Mouse (Mus musculus): ENCODE measurements around the gene Rbm12.
A peak's percentile ranks its signal among the peaks of the same experiment; 100 is the strongest.
"Not testable (repeated sequence)": the region's sequence is repeated elsewhere in the genome, so short reads cannot be mapped to it uniquely, and the experiment has no call there.

Rbm12 gene

GRCm38 (mm10) chr2:156111358-156112079 lies at the start of gene Rbm12, which contains the start of gene Cpne1:
Gene Rbm12, minus strand, starts transcription at chr2:156111978.
Gene Cpne1, minus strand, starts transcription at chr2:156111965.
- DNase-seq (ENCODE audit: low spot score in 2 of 2): peak; percentile 84 to 91

DNA sequence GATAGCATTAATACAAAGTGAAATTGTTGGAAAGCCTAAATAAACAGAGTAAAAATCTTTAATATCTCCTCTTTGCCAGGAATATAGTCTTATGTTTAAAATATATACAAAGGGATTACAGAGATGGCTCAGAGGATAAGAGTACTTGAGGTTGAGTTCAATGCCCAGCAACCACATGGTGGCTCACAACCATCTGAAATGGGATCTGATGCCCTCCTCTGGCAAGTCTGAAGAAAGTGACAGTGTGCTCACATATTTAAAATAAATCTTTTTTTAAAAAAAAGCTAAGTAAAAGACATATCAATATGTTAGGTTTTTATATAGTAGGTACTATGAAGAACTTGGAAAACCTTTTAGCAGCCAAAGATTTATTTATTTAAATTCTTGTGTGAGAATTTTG lies 39.8 kb upstream of the Rbm12 start:
- no peak for DNase-seq (ENCODE audit: low spot score in 2 of 2)

DNA sequence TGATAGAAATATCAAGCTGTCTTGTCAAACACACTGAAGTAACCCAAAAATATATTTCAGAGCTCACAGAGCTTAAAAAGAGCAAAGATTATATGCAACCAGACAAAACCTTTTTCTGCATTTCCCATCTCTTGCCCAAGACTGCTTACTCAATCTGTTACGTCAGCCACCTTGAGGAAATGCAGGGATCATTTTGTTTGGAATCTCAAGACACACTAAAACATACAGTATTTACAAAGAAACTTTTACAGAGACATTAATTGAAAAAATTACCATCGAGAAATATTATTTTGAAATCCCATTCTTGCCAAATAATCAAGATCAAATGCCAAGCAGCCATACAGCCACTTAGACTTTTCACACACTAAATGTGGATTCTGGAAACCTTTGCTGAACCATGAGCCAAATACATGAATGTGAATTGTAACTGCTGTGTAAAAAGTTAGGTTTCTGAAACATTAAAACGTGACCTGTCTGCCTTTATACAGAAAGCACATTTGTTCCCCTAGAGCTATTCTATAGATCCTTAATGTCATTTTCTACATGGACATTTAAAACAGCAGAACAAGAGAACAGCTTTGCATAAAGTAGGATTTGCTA lies 35.6 kb upstream of the Rbm12 start:
- no peak for DNase-seq (ENCODE audit: low spot score in 2 of 2)

DNA sequence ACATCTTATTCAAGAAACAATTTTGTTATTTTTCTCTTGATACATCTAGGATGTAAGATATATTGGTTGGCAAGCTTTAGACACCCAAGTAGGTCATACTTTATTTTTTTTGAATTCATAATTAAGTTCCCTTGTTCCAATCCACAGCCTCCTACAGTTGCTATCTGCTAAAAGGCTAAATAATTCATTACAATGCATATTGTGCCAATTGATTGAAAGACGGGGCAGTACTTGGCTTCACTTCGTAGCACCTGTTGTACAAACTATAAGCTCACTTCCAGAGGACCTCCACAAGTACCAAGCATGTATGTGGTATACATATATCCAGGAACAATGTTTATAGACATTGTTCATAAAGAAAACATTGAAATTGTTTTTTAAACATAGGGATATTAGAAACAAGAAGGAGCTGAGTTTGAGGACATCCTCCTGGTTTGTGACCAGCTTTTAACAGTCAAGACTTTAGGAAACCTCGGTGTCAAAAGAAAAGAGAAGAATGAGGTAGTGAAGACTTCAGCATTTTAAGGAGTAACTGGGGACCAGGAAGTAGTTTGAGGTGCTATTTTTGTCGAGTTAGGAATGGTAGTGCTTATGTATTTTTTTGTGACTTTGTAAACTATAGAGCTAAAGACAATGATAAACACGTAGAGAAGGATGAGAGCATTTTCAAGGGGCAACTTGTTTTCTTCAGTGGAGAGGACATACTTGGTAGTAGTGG lies 34.7 kb upstream of the Rbm12 start:
- no peak for DNase-seq (ENCODE audit: low spot score in 2 of 2)

GRCm38 (mm10) chr2:156145486-156146130 lies 33.8 kb upstream of the Rbm12 start:
- no peak for DNase-seq (ENCODE audit: low spot score in 2 of 2)

DNA sequence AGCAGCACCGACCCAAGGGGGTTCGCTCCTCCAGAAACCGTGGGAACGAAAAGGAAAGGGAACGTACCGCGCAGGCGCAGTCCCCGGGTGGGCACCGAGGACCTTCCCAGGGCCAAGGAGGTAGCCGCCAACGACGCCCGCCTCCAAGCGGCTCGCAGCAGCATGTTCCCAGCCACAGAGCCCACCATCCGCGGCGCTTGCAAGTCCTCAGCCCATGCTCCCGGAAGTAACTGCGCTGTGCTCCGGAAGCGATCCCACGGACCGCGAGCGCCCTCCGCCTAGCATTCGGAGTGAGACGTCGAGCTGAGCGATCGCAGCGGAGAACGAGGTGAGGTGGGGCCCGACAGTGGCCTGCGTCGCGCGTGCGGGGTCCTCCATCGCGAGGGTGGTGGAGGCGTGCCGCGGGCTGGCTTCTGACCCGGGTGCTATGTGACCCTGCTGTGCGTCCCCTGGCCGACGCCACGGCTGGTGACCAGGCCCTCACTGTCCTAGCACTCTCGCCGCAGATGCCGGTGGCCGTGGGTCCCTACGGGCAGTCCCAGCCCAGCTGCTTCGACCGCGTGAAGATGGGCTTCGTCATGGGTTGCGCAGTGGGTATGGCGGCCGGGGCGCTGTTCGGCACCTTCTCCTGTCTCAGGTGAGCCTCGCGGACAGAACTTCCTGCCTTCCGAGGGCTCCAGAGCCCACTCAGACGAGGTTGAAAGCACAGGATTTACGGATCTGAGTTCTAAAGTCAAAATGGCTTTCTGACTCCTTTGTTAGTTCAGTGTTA lies 32.4 kb upstream of the Rbm12 start, which contains the start of the genes Romo1 and Nfs1:
Gene Romo1 (plus strand): TSS at position 87 of the 772 bp plus-strand sequence.
Gene Nfs1 (minus strand): TSS at position 234 of the 772 bp plus-strand sequence.
- DNase-seq (ENCODE audit: low spot score in 2 of 2): peak; percentile 96 to 97

DNA sequence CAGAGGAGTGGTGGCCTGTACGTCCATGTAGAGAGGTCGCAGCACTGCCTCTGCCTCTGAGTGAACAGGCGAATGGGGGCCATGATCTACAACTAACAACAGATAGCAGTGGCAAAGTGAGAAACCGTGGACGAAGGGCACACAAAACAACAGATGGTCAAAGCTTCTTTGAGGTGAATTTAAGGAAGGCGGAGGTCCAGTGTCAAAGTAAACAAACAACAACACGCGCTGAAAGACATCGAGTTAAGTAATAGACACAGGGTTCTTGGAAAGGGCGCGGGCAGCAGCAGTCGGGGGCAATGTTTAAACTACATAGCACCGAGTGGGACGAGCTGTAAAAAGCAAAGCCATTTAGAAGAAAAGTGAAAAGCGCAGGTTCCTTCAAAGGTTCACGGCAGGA lies 31.6 kb upstream of the Rbm12 start:
- DNase-seq (ENCODE audit: low spot score in 2 of 2): no peak

GRCm38 (mm10) chr2:156142820-156143219 lies 31.0 kb upstream of the Rbm12 start:
- no peak for DNase-seq (ENCODE audit: low spot score in 2 of 2)

- DNase-seq (ENCODE audit: low spot score in 2 of 2): no peak
These were observed 23.9 kb upstream of the Rbm12 start for GRCm38 (mm10) chr2:156135695-156136094.

GRCm38 (mm10) chr2:156134161-156134560 lies 22.4 kb upstream of the Rbm12 start:
- no peak for DNase-seq (ENCODE audit: low spot score in 2 of 2)

- DNase-seq (ENCODE audit: low spot score in 2 of 2): no peak
These were observed 15.2 kb upstream of the Rbm12 start, which contains the start of gene Gm28036 for GRCm38 (mm10) chr2:156126992-156127391. Gene Gm28036, minus strand, starts transcription at chr2:156127092.

DNA sequence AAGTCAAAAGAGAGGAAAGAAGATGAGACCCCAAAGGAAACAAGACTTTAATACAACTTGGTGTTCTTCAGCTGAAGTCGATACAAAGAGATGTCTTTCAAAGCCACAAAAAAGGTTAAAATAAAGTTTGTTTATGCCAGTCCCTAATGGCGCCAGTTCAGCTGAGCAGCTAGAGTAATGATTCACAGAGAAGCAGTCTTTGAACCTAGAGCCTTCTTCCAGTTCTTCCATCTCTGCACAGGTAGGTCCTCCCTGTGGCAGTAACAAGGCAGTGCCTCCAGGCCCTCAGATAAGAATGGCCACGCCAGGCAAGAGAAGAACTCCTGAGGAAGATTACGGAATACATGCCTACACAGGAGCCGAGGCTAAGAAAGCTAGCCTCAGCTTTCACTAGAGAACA lies 12.0 kb upstream of the Rbm12 start:
- DNase-seq (ENCODE audit: low spot score in 2 of 2): no peak

DNA sequence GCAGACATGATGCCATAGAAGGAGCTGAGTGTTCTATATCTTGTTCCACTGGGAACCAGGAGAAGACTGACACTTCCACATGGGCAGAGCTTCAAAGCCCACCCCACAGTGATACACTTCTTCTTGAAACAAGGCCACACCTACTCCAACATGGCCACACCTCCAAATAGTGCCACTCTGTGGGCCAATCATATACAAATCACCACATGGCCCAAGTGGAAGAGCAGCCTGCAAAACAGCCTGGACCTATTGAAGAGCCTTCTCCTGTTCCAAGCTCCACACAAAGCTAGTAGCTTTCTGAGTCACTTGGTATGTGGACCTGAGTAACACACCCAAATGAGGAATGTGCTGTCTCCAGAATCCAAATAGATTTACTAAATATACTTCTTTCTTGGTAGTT lies 7.8 kb upstream of the Rbm12 start:
- DNase-seq (ENCODE audit: low spot score in 2 of 2): no peak

DNA sequence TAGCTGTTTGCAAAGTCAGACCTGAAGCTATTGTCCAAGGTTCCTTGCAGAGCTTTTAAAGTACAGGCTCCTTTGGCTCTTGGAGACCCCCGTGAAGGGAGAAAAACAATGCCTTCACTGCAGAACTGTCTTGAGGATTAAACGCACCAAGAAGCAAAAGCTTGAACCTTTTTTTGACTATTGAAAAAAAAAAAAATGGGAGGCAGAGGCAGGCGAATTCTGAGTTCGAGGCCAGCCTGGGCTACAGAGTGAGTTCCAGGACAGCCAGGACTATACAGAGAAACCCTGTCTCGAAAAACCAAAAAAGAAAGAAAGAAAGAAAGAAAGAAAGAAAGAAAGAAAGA lies 274 bp upstream of the Rbm12 start:
- not testable (repeated sequence) for DNase-seq (ENCODE audit: low spot score in 2 of 2)

DNA sequence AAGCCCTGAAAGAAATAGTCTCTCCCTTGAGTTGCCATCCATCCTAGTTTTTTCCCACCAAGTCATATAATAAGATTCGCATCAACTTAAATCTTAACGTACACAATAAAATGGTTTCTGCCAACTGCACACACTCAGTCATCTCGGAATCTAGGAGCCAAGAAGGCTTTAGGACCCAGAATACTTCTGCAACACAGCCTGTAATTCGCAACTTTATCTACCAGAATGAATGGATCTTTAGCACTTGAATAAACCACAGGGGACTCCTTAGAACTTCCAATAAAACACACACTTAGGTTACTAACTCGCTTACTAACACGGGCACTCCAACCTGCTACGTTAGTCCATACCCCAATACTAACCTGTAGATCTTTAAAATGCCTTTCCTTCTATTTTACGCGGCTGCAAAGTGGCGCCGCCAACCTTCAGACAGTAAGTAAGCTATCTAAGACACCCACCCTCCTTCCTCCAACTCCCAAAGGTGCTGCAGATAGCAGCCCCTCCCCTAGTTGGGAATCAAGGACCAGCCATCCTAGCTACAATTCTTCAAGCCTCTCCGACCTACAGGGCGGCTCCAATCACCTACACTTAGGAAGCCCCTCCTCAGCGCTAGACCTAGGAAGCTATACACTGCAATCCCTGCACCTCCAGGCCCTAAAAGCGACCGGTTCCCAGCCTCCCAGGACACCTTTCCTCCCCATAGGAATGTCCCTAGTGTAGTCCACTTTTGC lies 986 bp downstream of the Rbm12 start:
- DNase-seq (ENCODE audit: low spot score in 2 of 2): peak in 1 of 2 experiments; percentile 24

- DNase-seq (ENCODE audit: low spot score in 2 of 2): no peak
These were observed 19.9 kb downstream of the Rbm12 start for GRCm38 (mm10) chr2:156091926-156092325.

- DNase-seq (ENCODE audit: low spot score in 2 of 2): no peak
These were observed 22.0 kb downstream of the Rbm12 start for GRCm38 (mm10) chr2:156089799-156090198.

- no peak for DNase-seq (ENCODE audit: low spot score in 2 of 2)
These were observed 24.2 kb downstream of the Rbm12 start for GRCm38 (mm10) chr2:156087391-156088110.

GRCm38 (mm10) chr2:156084541-156084940 lies 27.2 kb downstream of the Rbm12 start:
- DNase-seq (ENCODE audit: low spot score in 2 of 2): no peak

- DNase-seq (ENCODE audit: low spot score in 2 of 2): no peak
These were observed 31.4 kb downstream of the Rbm12 start for GRCm38 (mm10) chr2:156080391-156080790.
